Mouse (Mus musculus): ENCODE data around the gene Rab10.

Rab10 gene

DNA sequence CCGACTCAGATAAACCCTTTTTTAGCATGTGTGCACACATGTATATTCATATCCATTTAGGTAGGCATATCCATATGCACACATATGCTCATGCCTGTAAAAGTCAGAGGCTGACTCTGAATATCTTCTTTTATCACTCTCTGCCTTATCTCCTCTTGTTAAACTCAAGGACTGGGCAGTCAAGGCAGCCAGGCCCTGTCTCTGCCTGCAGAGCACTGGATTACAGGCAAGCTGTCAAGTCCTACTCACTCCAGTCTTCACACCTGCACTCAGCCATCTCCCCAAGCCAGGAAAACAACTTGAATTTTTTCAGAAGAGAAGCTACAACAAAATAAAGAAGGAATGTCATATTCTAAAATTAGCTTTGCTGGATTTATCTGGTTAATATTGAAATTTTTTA lies 17.9 kb downstream of the Rab10 start:
- no peak for DNase-seq

DNA sequence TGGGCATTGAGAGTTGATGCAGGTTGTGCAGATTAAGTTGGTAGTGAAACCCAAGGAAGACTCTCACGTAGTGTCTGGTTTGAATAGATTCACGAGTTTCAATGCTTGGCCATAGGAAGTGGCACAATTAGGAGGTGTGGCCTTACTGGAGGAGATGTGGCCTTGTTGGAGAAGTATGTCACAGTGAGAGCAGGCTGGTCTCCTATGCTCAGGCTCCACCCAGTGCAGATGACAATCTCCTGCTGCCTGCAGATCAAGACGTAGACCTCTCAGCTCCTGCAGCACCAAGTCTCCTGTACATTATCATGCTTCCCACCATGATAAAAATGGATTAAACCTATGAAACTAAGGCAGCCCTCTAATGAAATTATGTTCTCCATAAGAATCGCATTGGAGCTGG lies 18.7 kb downstream of the Rab10 start:
- DNase-seq: no peak

DNA sequence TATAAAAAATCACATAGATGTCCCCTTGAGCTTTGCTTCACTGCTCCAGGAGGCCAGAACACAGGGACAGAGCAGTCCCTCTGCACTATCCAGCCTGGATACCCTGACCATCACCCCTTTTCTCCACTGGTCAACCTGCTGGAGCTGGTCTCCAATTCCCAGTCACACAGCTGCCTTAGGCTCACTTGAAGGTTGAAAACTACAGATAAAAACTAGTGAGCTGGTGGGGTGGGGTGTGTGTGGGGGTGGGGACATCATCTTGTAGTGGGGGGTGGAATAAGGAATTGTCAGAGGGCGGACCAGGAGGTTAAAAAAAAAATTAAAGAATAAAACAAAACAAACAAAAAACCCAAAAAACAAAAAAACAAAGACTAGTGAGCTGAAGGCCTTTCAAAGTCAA lies 21.3 kb downstream of the Rab10 start:
- DNase-seq: no peak

DNA sequence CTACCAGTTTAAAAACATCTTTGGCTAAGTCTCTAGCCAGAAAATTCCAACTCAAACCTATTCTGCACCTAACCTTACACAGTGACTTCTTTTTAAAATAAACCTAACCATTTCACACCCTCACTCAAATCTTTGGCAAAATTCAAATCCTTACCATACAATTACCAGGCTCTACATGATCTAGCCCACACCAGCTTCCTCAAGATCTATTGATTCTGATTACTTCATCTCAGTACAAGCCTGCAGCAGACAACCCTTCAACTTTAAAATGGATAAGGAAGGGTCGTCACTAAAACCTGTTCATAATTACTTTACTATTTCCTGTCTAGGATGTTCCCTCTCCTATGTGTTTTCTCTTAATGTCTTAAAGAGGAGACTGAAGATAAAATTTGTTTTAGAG lies 23.9 kb downstream of the Rab10 start:
- no peak for DNase-seq

DNA sequence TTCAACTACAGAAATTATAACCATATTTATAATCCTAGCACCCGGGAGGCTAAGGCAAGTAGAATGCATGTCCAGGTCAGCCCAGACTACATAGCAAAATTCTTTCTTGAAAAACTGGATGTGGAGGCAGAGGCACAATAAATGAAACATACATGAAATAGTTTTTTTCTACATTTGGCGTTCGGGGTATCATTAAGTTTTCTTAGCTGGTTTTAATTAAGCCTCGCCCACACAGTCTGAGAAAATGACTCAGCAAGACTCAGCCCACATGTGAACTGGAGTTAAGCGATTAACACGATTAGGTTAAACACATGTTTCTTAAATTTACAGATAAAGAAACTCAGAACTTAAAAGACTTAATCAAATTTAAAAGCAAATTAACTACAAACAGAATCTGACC lies 24.4 kb downstream of the Rab10 start:
- DNase-seq: no peak

DNA sequence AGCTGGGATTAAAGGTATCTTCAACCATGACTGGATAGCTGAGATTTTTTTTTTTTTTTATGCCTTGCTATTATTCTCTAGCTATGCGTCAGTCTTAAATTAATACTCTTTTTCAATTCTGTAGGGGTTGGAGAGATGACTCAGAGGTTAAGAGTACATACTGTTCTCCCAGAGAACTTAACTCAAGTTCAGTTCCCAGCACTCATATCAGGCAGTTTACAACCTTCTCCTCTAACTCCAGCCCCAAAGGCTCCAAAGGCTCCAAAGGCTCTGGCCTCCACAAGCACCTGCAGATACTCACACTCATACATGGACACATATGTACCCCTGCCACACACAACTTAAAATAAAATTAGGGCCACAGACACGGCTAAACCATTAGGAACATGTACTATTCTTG lies 25.3 kb downstream of the Rab10 start:
- DNase-seq: no peak

DNA sequence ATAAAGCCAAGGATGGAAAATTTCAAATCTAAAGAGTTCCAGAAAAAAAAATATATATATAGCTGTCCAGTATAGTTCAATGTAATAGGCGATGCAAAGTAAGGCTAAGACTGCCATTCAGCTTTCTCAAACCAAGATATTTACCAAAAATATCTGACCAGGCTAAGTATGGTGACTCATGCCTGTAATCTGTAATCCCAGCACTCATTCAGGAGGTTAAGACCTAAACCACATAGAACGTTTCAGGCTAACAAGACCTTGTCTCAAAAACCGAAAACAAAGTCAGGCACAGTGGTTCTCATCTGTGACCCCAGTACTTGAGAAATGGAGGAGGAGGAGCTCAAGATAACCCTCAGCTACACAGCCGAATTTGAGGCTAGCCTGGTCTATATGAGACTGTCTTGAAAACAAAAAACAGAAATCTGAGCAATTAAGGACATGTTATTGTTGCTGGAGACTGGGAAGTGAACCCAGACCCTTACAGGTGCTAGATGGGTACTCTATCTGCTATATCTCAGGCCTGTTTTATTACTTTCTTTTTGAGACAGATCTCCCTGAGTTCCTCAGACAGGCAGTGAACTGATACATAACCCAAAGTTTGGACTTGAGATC lies 25.8 kb downstream of the Rab10 start:
- no peak for DNase-seq

DNA sequence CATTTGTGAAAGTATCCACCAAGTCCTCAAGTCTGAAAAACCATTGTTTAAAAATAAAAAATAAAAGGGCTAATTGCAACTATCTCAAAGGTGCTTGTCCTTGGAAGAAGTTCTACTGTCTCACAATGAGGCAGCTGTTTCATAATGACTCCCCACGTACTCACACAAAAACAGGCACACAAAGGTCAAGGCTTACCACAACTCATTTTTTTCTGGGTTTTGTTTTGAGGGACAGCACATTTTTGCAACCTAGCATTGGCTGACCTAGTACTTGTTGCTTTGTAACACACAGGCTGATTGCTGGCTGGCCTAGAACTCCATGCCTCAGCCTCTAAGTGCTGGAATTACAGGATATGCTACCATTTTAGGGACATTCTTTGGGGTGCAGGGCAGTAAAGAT lies 26.8 kb downstream of the Rab10 start:
- no peak for DNase-seq

DNA sequence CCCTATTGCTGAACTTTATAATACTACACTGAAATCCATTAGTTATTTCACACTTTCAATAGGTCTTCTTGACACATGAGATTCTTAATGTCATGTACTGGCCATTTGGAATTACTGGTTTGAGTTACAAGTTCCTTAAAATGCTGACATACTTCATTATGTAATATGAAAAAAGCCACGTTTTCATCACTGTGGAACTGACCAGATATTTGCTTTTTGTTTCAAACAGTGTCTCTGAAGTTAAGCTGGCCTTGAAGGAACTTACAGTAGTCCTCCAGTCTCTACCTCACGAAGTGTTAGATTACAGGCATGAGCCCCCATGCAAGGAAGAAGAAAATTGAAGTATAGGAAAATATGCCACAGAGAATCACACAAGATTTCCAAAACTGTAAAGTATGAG lies 27.2 kb downstream of the Rab10 start:
- no peak for DNase-seq

DNA sequence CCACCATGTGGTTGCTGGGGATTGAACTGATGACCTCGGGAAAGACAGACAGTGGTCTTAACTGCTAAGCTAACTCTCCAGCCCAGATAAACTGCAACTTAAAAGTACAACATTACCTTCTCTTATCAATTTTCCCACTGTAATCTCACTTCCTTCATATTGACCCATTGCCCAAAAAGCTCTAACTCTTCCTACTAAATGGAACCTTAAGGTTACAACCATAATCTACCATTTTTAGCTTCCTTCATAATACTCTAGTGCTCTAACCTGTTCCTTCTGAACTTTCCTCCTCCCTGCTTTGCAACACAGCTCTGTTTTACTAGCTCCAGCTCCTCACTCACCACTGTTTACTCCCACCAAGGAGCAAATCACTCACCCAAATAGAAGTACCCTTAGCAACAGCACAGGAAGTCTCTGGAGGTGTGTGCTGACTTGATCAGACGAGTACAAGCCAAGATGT lies 30.9 kb downstream of the Rab10 start:
- no peak for DNase-seq

DNA sequence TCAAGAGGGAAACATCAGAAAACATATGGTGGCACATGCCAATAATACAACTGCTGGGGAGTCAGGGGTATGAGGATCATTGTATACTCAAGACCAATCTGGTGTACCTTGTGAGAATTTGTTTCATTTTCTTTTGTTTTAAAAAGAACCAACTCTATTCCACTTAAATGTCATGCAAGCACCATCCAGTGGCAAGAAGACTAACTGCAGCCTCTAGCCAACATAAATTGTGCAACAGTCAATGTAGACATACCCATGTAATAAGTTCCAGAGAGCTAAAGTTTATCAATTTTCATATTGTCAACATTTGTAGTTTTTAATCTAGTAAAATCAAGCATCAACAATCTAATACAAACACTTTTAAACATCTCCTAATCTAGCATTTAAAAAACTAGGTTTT lies 39.0 kb downstream of the Rab10 start:
- DNase-seq: no peak

DNA sequence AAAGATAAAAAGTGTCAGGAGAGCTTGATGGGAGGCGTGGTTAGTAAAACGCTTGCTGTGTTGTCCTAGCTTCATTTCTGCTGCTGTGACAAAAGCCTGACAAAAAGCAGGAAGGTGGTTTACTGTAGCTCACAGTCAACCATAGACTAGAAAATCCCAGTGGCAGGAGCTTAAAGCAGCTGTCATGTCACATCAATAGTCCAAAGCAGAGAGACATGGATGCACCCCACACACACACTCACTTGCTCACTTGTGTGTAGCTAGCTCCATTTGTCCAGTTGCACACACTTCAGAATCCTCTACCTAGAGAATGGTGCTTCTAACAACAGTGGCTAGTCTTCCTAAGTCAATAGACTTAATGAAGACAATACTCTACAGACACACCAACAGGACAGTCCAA lies 42.4 kb downstream of the Rab10 start:
- no peak for DNase-seq

DNA sequence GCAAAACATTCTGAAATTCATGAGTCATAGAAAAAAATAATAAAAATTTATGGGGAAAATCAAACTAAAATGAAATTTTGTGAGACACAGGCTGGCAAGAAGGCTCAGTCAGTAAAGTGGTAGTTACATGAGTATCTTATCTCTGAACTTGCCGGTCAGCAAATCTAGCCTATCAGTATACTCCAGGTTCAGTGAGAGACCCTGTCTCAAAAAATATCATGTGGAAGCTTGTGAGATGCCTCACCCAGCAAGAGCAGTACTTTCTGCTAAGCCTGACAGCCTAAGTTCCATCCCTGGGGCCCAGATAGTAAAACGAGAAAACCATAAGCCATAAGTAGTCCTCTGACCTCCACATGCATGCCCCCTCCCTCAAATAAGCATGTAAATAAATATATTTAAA lies 44.6 kb downstream of the Rab10 start:
- DNase-seq: no peak

DNA sequence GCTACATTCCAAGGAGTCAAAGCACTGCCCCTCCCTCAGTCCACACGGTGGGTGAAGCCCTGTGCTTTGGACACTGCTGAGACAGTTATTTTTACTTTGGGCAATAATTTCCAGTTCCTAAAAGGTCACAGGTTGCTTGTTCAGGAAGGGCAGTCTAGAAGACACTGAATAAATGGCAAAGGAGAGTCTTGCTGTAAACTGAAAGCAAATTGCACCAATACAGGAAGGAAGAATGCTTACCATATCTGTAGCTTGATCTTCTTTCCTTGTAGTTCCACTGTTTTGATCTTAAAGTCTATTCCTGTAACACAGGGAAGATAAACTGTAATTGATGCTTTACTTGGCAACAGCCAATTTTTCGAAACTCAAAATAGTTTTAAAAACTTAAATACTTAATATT lies 45.3 kb downstream of the Rab10 start:
- no peak for DNase-seq

DNA sequence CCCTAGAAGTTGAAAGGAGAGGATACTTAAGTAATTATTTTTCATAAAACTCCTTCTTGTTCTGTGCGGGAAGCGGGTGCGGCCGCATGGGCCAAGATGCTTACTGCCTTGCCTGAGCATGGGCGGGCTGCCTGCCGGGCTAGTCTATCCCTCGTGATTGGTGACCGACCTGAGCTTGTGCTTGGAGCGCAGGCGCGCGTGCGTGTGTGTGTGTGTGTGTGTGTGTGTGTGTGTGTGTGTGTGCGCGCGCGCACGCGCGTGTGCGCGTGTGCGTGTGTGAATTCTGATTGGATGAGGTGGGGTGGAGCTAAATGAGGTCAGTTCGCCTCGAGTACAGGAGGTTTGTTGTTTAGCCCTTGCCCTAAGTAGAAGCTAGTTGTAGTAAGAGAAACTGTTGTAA lies 48.2 kb downstream of the Rab10 start:
- DNase-seq: no peak

DNA sequence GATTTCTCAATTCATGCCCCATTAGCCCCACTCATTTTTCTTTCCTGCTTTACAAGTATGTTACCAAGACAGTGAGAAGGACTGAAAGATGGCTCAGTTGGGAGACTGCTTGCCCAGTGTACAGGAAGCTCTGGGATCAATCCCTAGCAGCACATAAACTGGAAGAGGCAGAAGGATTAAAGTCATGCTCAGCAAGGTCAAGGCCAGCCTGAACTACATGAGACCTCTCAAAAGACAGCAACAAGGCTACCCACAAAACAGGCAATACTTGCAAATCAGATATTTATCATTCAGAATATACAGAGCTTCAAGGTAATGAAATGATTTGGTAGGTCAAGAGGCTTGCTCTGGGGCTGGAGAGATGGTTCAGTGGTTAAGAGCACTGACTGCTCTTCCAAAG lies 53.8 kb downstream of the Rab10 start:
- no peak for DNase-seq

DNA sequence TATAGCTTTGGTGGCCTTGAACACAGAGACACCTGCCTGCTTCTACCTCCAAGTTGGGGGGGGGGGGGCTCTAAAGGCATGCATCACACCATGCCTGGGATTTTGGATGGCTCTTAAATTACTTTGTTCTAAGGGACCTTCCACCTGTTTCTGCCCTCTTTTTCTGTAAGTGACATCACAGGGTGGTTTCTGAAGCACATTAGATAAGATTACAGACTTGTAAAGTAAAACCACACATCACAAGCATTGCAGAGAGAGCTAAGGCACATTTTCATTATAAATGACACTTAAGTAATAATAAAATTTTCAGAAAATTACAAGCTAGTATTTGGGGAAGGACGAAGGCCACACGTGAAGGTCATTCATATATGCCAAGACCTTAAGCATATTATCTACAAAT lies 54.3 kb downstream of the Rab10 start:
- DNase-seq: no peak

DNA sequence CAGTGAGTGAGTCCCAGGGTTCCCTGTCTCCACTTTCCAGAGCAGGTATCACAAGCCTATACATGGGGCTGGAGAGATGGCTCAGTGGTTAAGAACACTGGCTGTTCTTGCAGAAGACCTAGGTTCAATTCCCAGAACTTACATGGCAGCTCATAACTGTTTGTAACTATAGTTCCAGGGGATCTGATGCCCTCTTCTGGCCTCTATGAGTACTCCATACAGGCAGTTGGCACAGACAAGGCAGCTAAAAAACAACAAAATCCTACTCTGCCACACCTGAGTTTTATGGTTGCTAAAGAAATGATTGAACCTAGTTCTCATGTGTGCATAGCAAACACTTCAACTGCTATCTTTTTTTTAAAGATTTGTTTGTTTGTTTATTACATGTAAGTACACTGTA lies 56.2 kb downstream of the Rab10 start:
- no peak for DNase-seq

DNA sequence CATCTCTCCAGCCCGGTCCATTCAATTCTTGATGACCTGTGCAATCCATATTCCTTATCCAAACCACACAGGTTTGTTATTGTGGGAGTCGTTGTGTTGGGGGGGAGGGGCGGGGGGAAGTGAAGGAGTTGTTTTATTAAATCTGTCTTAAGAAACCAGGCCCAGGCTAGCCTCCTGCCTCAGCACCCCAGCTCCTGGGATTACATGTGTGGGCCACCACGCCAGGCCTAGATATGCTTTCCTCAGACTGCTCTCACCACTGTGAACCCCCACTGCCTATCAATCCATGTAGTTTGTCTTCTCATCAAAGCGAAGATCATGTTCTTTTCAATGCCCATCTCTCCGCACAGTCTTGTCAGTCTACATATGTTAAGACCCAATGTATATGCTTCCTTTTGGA lies 63.7 kb downstream of the Rab10 start:
- no peak for DNase-seq

DNA sequence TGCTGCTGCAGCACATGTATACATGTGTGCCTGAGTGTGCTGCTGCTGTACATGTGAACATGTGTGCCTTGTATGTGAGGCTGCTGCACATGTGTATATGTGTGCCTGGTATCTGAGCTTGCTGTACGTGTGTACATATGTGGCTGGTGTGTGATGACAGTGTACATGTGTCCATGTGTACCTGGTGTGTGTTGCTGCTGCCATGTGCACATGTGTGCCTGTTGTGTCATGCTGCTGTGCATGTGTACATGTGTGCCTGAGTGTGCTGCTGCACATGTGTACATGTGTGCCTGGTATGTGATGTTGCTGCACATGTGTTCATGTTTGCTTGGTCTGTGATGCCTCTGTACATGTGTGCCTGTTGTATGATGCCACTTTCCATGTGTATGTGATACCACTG lies 70.2 kb downstream of the Rab10 start:
- DNase-seq: no peak

DNA sequence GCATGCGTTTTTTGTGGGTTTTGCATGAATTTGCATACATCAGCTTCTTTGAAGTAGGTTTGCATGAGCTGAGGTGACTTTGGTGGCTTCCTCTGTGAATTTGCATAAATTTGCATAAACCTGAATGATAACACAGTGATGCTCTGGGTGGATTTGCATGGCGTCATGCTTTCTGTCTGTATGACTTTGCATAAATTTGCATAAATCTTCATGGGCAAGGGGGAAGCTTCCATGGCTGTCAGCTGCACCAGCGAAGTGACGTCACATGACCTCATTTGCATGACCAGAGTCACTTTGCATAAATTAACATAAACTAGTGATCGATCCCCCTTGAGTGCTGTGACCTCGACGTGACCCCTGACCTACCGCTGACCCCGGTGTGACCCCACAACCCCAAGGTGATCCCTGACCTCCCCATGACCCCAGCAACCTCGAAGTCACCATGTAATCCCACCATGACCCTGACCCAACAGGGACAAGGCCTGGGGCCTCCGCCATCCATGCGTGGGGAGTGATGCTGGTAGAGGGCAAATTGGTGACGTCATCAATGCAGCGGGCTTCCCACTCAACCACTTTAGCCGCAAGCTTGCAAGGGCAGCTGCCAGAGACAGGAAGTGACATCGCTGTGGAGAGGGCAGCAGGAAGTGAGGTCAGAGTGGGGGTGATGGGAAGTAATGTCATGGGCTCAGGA lies 71.3 kb downstream of the Rab10 start:
- peak in 1 of 2 experiments; percentile 9 for DNase-seq

DNA sequence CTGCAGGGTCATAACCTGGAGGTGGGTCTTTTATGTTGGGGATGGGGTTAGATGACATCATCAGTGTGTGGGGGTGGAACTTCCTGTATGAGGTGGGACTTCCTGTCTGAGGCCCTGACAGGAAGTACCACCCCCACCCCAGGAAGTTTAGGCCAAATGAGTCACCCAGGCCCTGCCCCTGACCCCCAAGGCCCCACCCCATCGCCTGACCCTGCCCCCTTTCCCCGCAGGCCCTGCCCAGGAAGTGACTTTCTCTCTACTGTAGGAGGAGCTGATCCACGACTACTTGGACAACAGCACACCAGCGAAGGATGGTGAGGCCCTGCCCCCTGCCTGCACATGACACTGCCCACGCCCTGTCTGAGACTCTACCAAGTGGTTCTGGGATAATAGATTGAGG lies 72.0 kb downstream of the Rab10 start:
- DNase-seq: no peak

DNA sequence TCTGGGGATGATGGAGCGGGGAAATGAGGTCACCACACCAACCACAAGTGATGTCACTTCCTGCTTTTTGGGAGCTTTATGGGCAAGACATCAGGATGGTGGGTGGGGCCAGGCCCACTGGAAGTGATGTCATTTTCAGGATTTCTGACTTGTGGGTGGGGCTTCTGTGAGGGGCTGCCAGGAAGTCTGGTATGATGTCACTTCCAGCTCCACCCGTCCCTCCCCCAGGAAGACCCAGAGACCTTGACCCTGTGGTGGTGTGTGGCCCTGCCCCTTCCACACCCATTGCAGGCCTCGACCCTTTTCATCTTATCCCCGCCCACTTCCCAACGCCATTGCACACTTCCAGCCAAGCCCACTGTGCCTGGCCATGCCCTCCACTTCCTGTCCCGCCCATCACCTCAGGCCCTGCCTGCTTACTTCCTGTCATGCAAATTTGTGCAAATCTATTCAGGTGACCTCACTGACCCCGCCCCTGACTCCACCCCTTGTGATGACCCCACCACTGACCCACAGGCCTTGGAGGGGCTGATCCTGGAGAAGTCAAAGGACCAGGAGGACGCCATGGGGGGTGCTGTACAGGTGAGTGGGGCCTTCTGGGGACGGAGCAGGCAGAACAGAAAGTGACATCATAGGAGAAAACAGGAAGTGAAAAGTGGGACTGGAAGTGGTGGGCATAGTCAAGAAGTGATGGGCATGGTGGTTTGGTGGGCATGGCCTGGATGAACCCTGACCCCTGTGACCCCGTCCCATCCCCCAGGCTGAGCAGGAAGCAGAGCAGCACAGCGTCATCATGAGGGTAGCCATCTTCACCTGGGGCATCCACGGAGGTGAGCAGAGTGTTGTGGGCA lies 72.7 kb downstream of the Rab10 start:
- DNase-seq: peak; percentile 20 to 23

DNA sequence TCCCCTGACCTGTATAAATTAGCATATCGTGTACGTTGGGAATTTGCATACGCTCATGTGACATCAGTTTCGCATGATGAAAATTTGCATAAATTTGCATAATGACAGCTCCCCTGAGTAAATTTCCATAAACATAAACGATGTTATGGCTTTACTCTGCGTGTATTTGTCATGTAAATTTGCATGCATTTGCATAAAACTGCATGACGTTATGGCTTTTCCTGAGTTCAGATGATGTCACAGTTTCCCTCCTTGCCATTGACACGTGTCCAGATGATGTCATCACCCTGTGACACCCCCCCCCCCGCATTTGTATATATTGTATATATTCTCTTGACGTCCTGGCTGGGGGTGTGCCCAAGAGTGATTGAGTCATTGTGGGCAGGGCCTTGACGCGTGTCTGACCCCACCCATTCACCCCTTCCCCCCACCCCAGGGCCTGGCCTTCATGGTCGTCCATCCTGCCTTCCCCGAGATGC lies 73.6 kb downstream of the Rab10 start:
- peak in 1 of 2 experiments; percentile 6 for DNase-seq

Data from kidney, postnatal 4 days (tissue).